Mouse (Mus musculus) lung, adult 10 weeks (tissue): Measurements from ENCODE around the gene Tm2d3. TPM values are rescaled to one million over a fixed set of nuclear protein-coding genes. Genes with fewer than 3 reads are reported as not detected.

ENCODE experiments used
- polyA plus RNA-seq: library from polyadenylated mRNA; stranded (reverse); fragments of 350-450 nt; fragmentation: Illumina TruSeq; extraction: RNeasy Lipid Tissue Mini Kit (QIAGEN cat#74804); gene quantifications from one replicate; pipeline ENCODE4 v1.2.3, GENCODE M21; 2014; ENCODE audit warnings: low read depth, low replicate concordance; ENCODE audit not compliant: insufficient read depth

Tm2d3 gene
- polyA plus RNA-seq, result 55.3 TPM

GRCm38 (mm10) chr7:65690869-65691268 is at the start of gene Tm2d3:
Gene Tm2d3, plus strand, starts transcription at chr7:65691169.

GRCm38 (mm10) chr7:65644643-65645351 is 46.2 kb upstream of the Tm2d3 start, which contains the start of gene Tarsl2:
Gene Tarsl2, plus strand, starts transcription at chr7:65644898.

Other genes with a start within 250 kb of the Tm2d3 start
- 41.9 TPM for gene Tjp1, start 163.4 kb upstream of the Tm2d3 start, polyA plus RNA-seq
- 2.7 TPM for gene Tarsl2, start 46.3 kb upstream of the Tm2d3 start, polyA plus RNA-seq
- 4.3 TPM for gene Pcsk6, start 170.6 kb downstream of the Tm2d3 start, polyA plus RNA-seq